Mouse (Mus musculus) cerebellum, adult 9-10 months (tissue): ENCODE data around the gene Tomm20.
"Not testable (repeated sequence)": the region's sequence is repeated elsewhere in the genome, so short reads cannot be mapped to it uniquely, and the experiment has no call there.

Experiments used
- DNase-seq: peaks from one replicate; pipeline ENCODE4 v3.0.0; 2022

Tomm20 gene

GRCm38 (mm10) chr8:126882586-126882985 is 63.1 kb downstream of the Tomm20 start:
- not testable (repeated sequence) for DNase-seq

DNA sequence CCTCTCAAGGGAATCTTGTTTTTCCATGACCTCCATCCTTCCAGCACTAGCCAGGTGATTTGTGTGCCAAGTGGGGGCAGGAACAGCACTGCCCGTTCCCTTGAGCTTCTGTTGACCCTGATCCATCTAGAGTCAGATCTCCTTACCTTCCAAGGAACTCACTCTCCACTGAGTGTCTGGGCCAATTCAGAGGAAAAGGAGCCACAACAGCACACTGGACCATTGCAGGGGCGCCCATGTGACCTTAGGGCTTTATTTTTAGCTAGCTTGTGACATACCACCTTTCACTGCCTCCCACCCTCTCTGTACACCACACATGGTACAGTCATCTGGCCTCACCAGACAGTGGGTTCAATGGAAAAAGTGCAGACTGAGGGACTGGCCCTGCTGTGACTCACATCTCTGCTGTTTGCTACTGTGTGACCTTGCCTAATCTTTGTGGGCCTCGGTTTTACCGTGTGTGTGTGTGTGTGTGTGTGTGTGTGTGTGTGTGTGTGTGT is 64.0 kb downstream of the Tomm20 start:
- DNase-seq = no peak
